Mouse (Mus musculus) adrenal gland, postnatal 4 days (tissue): Measurements from ENCODE around the gene Mgat4a. TPM values are rescaled to one million over a fixed set of nuclear protein-coding genes. Genes with fewer than 3 reads are reported as not detected.

ENCODE experiments used
- DNase-seq, 2 experiments: peaks; one replicate each; pipeline ENCODE4 v3.0.0; 2021 to 2022; ENCODE audit warnings: low spot score in 2 of 2, mixed read lengths in 2 of 2
- total RNA-seq, 2 experiments: library from RNA; stranded (reverse); gene quantifications; 2 replicates each; pipeline ENCODE4 v1.2.3; 2021

Mgat4a gene
- total RNA-seq, 2 experiments from 2014 or later, result 7.9 to 12.6 TPM

GRCm38 (mm10) chr1:37405137-37405536 lies 135.7 kb downstream of the Mgat4a start:
- no peak for DNase-seq

GRCm38 (mm10) chr1:37401687-37402086 lies 139.1 kb downstream of the Mgat4a start:
- DNase-seq, result peak in 1 of 2 experiments; percentile 42

DNA sequence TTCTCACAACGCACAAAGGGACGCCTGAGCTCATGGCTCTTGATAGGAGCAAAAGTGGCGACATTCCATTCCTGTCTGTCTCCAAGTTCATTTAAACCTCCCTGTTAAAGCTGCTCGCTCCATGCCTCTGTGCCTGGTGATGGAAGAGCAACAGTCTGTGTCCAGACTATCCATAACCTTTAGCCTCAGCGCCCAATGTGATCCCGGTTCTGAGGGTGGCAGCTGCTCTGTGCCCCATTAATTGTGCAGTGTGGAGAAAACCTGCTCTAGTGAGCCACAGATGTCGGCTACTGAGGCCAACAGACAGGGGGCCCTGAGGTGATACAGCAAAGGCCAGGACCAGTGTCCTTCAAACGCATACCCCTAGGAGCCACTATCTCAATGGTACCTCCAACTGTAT lies 141.1 kb downstream of the Mgat4a start:
- no peak for DNase-seq

GRCm38 (mm10) chr1:37398961-37399360 lies 141.9 kb downstream of the Mgat4a start:
- DNase-seq, result no peak

- no peak for DNase-seq
These were observed 144.3 kb downstream of the Mgat4a start for GRCm38 (mm10) chr1:37396481-37396880.

DNA sequence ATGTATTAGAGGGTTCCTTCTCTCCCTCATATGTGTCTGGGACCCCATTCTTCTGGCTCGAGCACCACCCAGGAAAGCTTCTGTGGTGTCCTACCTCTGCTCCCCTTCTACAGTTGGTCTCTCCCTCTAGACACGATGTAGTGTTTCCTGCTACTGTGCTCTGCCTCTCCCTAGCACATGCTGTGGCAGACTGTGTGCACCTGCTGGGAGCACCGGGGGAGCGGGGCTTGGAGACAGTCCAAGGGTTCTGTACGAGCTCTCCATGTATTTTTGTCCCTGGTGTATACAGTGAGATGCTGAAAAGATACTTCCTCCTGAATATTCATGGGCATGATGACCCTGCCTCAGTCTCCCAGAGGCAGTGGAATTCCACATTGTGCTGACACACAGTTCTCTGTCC lies 147.6 kb downstream of the Mgat4a start:
- DNase-seq, result no peak

Other genes with a start within 250 kb of the Mgat4a start
- gene Inpp4a, start 241.2 kb downstream of the Mgat4a start, total RNA-seq, result 10 to 100 TPM; 25.1 to 29.7 TPM
- gene Coa5, start 110.9 kb downstream of the Mgat4a start, total RNA-seq, result 10 to 100 TPM; 78.0 to 78.9 TPM
- 10 to 100 TPM; 78.9 to 80.4 TPM for gene Unc50, start 110.9 kb downstream of the Mgat4a start, total RNA-seq
- gene 2010300C02Rik, start 179.1 kb upstream of the Mgat4a start, total RNA-seq, result 1 to 10 TPM; 4.6 to 6.1 TPM